13 mouse cellular contexts compared by ENCODE assay signal in genomic region chr10:94864199-94864928, GRCm38 (mm10).
"Had no signal": no experiment of that assay in that cellular context is flagged by ENCODE, and none has a peak within 500 bp of the region (broad histone marks: within the 10 kb centered on the region; RNA-seq: fewer than 3 reads in every experiment).

No protein-coding gene starts in this region.

- H3K9me3 ChIP-seq: limb, embryonic 15.5 days; liver, embryonic 12.5 days; midbrain, embryonic 10.5 days; neural tube, embryonic 13.5 days had no signal

- H3K4me3 ChIP-seq: layer of hippocampus, adult 2 months; limb, embryonic 15.5 days; liver, embryonic 12.5 days; midbrain, embryonic 10.5 days; myocyte; neural tube, embryonic 13.5 days had no signal

- DNase-seq: kidney, adult 18-20 months; kidney, postnatal 10 days; kidney, postnatal 4 days; lung, postnatal 10 days; lung, postnatal 4 days; retina, postnatal 1 day; thymus, adult 18-20 months had no signal

- H3K27ac ChIP-seq: layer of hippocampus, adult 2 months; limb, embryonic 15.5 days; liver, embryonic 12.5 days had no signal

- H3K36me3 ChIP-seq: limb, embryonic 15.5 days had no signal

- ATAC-seq: liver, embryonic 12.5 days had no signal

- H3K27me3 ChIP-seq: limb, embryonic 15.5 days; liver, embryonic 12.5 days; neural tube, embryonic 13.5 days had no signal
